Mouse (Mus musculus) E14TG2a.4 (cell line): Measurements from ENCODE around the gene Pkp4.

Source experiments
- H3K27me3 ChIP-seq: 2 replicates; pipeline ENCODE4 v1.6.1; 2014; ENCODE audit warnings: low read length, control low read depth; ENCODE audit not compliant: insufficient read depth
- H3K36me3 ChIP-seq: 2 replicates; pipeline ENCODE4 v1.6.1; 2014; ENCODE audit warnings: low read length, control low read depth; ENCODE audit not compliant: insufficient read depth
- H3K4me1 ChIP-seq: replicated peaks from 2 replicates; pipeline ENCODE4 v1.6.1; 2014; ENCODE audit warnings: low read depth, low read length, control low read depth
- H3K4me3 ChIP-seq: replicated peaks from 2 replicates; pipeline ENCODE4 v1.5.1; 2014; ENCODE audit warnings: mild to moderate bottlenecking, low read length
- H3K9me3 ChIP-seq: 2 replicates; pipeline ENCODE4 v1.6.1; 2014; ENCODE audit warnings: low read length, control low read depth
- CTCF ChIP-seq: conservative IDR thresholded peaks from 2 replicates; pipeline ENCODE4 v1.5.1; 2014; ENCODE audit warnings: low read length
- NANOG ChIP-seq: IDR thresholded peaks from 2 replicates; pipeline ENCODE4 v1.6.1; 2014; ENCODE audit warnings: borderline replicate concordance, low read length, mixed read lengths
- POU5F1 ChIP-seq: IDR thresholded peaks from 2 replicates; pipeline ENCODE4 v1.6.1; 2014; ENCODE audit warnings: low read length, borderline replicate concordance

The Pkp4 gene

DNA sequence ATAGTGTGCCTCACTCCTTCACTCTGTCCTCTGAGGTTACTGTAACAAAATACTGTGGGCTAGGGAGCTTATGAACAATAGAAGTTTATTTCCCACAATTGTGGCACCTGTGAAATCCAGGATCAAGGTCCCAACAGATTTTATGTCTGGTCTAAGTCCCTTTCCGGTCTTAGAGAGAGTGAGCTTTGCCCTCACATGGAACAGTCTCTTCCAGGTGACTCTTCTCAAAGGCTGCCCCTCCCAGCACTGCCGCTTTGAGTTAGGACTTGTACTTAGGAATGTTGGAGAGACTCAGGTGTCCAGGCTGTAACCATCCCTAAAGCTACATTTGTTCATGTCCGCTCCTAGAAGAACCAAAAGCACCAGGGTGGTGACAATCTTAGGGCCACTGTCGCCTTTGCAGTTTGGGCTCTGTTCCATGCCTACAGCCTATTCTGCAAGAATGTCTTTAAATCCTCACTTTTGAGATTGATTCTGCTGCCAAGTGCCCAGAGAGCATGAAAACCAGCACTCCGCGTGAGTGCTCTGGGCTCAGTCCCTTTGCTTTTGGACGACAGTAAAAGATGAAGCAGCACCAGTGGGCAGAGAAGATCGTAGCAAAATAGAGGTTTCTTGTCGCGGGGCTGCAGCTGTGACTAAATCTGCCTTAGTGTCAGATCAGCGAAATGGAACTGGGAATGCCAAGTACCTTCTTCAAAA lies 184.6 kb downstream of the Pkp4 start:
- Histone ChIP-seq H3K36me3 (peaks cover 83% of the 10 kb centered on the region), H3K27me3 (no peaks in the 10 kb centered on the region), H3K9me3 (no peaks in the 10 kb centered on the region), H3K4me3 (no peak overlapping the region), H3K4me1 (peaks cover 52% of the 10 kb centered on the region)
- TF ChIP-seq POU5F1 (no peak), NANOG (no peak), CTCF (no peak)

DNA sequence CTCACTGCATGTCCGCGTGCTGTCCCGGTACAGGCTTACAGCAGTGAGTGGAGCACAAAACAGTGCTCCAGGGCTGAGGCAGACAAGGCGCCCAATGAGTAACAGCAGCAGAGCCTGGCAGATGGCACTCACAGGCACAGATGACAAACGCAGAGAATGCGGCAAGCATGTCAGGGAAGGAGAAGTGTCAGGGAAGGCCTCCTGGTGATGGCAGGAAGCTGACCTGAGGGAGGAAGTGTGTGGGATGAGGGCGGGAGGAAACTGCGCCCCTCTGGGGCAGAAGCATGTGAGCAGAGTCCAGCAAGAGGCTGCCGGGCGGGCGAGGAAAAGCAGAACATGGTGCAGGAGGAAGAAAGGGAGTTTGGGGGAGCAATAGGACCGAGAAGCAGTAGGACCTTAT lies 185.8 kb downstream of the Pkp4 start:
- H3K4me1 ChIP-seq, result peaks cover 64% of the 10 kb centered on the region
- H3K36me3 ChIP-seq, result peaks cover 87% of the 10 kb centered on the region
- H3K27me3 ChIP-seq, result no peaks in the 10 kb centered on the region
- no peaks in the 10 kb centered on the region for H3K9me3 ChIP-seq
- TF ChIP-seq NANOG (no peak), POU5F1 (no peak), CTCF (no peak)
- peak overlapping the region; percentile 66 for H3K4me3 ChIP-seq

DNA sequence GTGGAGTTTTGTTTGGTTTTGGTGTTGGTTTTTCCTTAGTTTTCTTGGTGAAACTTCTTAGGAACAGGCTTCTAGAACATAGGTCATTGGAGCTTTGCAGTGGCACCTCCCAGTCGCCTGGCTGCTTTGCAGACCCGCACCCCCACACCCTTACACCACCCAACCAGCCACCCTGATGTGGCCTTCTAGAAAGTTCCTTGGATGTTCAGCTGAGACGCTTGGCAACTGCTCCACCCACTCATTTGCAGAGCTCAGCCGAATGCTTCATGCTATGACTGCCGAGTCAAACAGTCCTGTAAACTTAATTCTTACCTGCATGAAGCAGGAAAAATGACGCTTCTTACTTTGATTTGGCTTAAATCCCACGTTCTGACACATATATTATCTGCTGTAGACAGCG lies 187.9 kb downstream of the Pkp4 start:
- TF ChIP-seq CTCF (no peak), NANOG (no peak), POU5F1 (no peak)
- Histone ChIP-seq H3K36me3 (peaks cover 77% of the 10 kb centered on the region), H3K27me3 (no peaks in the 10 kb centered on the region), H3K4me3 (0 out of 2 replicates have a peak overlapping the region, but pooled peaks have one; percentile 45), H3K4me1 (peaks cover 81% of the 10 kb centered on the region), H3K9me3 (no peaks in the 10 kb centered on the region)

DNA sequence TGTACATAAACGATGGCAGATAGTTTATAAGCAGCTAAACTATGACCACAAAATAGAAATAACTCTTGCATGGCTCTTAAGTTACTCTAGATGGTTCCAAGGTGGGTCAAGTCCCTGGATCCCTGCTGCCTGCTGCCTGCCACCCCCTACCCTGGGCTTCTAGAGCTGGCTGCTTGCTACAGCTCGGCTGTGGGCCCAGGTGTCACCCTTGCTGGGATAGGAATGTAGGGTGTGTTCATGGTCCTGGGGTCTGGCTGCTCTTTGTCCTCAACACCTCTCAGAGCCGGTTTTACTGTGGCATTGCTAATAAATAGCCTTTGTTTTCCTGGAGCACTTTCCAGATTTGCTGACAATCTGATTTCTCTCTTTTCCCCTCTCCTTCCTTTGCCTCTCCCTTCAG lies 189.4 kb downstream of the Pkp4 start:
- no peaks in the 10 kb centered on the region for H3K9me3 ChIP-seq
- peaks cover 84% of the 10 kb centered on the region for H3K4me1 ChIP-seq
- no peaks in the 10 kb centered on the region for H3K27me3 ChIP-seq
- H3K4me3 ChIP-seq, result no peak overlapping the region
- TF ChIP-seq POU5F1 (no peak), NANOG (no peak), CTCF (no peak)
- peaks cover 77% of the 10 kb centered on the region for H3K36me3 ChIP-seq

DNA sequence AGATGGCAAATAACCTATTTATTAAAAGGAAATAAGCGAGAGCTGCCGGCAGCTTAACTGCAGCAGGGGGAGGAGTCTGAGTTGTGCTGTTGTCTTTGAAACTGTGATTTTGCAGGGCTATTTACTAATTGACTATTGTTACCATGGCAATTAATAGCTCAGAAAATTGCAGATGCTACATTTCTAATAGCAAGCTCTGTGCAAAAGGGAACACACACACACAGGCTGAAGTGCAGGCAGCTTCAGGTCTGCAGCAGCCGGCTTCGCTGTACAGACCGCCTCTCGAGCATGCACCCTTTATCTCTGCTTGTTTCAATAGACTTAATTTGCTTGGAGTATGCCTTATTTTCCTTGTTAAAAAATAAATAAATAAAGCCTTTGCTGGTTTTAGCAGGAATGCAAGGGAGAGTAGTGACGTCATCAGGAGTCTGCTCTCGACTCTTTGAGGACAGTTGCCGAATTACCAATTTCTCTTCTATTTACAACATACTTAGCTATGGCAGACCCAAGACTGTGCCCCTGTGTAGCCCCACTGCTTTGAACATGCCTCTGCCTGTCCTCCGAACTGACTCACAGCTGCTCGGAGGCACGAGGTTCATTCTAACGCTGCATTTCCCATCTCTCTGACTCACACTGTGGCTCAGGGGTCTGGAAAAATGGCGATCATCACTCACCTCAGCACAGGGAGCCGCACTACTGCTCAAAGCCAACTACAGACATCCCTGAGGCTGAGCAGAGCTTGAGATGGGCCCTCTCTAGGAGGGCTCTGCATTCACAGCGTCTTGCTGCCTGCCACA lies 190.9 kb downstream of the Pkp4 start:
- no peak for TF ChIP-seq NANOG
- TF ChIP-seq CTCF, result no peak
- TF ChIP-seq POU5F1, result no peak
- no peaks in the 10 kb centered on the region for H3K9me3 ChIP-seq

DNA sequence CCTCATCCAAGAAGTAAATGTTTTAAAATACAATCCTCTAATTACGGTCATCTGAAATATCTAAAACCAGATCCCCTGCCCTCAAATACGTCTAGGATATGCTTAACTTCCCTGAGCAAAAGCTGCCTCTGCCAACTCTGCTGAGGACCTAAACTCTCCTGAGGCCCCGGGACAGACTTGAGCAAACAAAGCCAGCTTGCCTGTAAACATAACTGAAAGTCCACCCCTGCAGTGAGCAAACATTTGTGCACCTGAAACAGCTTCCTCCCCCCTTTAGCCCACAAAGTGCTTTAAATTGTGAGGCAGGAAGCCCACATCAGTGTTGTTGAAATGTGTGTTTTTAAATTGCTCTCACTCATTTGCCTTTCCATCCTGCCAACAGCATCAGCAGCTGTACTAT lies 193.2 kb downstream of the Pkp4 start:
- TF ChIP-seq POU5F1 (no peak), NANOG (no peak), CTCF (no peak)
- no peaks in the 10 kb centered on the region for H3K9me3 ChIP-seq
- H3K27me3 ChIP-seq, result no peaks in the 10 kb centered on the region
- peaks cover 67% of the 10 kb centered on the region for H3K36me3 ChIP-seq
- peaks cover 47% of the 10 kb centered on the region for H3K4me1 ChIP-seq
- H3K4me3 ChIP-seq, result no peak overlapping the region

More for the DNA sequence above, 190.9 kb downstream of the Pkp4 start:
- H3K27me3 ChIP-seq, result no peaks in the 10 kb centered on the region
- H3K4me1 ChIP-seq, result peaks cover 70% of the 10 kb centered on the region
- 0 out of 2 replicates have a peak overlapping the region, but pooled peaks have one; percentile 17 for H3K4me3 ChIP-seq
- H3K36me3 ChIP-seq, result peaks cover 81% of the 10 kb centered on the region

DNA sequence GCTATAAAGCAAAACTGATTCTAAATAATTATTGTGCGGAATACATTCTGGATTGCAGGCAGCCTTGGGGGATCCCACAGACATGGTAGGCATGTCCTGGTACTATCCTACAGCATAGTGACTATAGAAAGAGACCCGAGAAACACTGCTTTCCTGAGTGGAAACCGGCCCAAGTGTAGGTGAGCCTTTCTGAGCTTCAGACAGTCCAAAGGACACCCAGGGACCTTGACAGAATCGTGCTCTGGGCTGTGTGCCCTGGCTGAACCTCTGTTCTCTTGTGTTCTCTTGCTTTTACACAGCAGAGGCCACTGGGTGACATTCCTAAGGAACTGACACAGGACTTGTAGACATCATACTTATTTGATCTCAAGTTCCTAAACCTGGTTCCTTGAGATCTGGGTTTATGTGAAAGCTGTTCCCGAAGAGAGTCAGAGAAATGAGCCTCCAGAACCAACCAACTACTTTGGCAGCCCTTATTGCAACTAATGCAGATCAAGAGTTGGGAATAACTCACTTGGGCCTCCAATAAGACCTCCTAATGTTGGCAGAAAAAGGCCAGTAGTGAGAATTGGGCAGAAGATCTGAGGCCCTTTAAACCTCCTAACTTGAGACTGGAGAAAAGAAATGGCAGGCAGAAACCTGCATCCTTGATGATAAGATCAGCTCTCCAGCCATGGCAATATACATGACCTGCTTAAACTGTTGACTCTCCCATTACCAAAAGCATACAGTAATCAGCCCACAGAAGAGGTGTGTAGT lies 195.1 kb downstream of the Pkp4 start:
- H3K4me1 ChIP-seq, result peaks cover 28% of the 10 kb centered on the region
- no peak for TF ChIP-seq POU5F1
- TF ChIP-seq NANOG, result no peak
- TF ChIP-seq CTCF, result no peak
- H3K4me3 ChIP-seq, result no peak overlapping the region
- no peaks in the 10 kb centered on the region for H3K27me3 ChIP-seq
- peaks cover 49% of the 10 kb centered on the region for H3K36me3 ChIP-seq
- H3K9me3 ChIP-seq, result no peaks in the 10 kb centered on the region
